Mouse (Mus musculus): ENCODE measurements around the gene Soat2. TPM values are rescaled to one million over a fixed set of nuclear protein-coding genes. Genes with fewer than 3 reads are reported as not detected.

Soat2 gene
- polyA plus RNA-seq, 1 experiment from 2014 or later = not detected

DNA sequence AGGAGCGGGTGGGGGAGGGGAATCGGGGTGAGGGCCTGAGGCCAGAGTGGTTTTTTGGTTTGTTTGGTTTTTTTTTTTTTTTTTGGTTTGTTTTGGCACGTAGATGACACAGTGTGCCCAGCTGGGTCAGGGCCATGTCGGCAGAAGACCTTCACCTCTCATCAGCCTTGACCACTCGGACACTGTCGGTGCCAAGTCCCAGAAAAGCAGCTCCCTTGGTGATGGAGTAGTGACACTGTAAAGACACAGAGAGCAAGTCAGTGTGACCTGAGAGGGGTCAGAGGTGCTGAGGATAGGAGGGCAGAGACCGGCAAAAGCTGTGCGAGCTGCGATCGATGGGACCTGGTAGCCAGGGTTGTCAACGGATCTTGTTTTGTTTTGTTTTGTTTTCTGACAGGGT, 35.9 kb downstream of the Soat2 start:
- Histone ChIP-seq H3K9me3 (no peaks in the 10 kb centered on the region), H3K27ac (no peak overlapping the region), H3K27me3 (no peaks in the 10 kb centered on the region), H3K36me3 (peaks cover 36% of the 10 kb centered on the region), H3K4me2 (no peak overlapping the region), H3K9ac (no peak overlapping the region), H3K4me1 (replicated peaks) (no peaks in the 10 kb centered on the region), H3K4me3 (no peak overlapping the region)
- no peak for ATAC-seq (ENCODE audit: low FRiP score)
- WGBS = 85% methylated on average over 11 of the region's 11 CpGs

DNA sequence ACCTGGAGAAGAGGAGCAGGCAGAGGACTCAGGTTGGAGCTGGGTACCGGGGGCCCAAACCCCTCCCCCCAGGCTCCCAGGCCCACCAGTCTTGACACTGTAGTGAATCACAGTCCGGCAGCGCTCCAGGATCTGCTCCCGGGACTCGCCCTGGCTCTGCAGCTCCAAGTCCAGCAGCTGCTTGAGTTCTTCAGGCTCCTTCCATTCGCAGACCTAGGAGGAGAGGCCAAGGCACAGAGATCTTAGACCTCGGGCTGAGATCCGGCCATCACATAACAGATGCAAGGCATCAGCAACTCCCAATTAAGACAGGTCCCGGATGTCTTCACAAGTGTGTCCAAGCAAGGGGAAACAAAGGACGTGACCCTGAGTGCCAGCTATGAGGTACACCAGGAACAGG, 37.8 kb downstream of the Soat2 start:
- no peak overlapping the region for H3K27ac ChIP-seq
- H3K4me3 ChIP-seq = no peak overlapping the region
- 92% methylated on average over 10 of the region's 10 CpGs for WGBS
- H3K4me2 ChIP-seq = no peak overlapping the region
- H3K27me3 ChIP-seq = no peaks in the 10 kb centered on the region
- H3K9ac ChIP-seq = no peak overlapping the region
- no peaks in the 10 kb centered on the region for H3K4me1 ChIP-seq (replicated peaks)
- H3K9me3 ChIP-seq = no peaks in the 10 kb centered on the region
- peaks cover 36% of the 10 kb centered on the region for H3K36me3 ChIP-seq
- no peak for ATAC-seq (ENCODE audit: low FRiP score)

GRCm38 (mm10) chr15:102188883-102189282, 38.6 kb downstream of the Soat2 start:
- no peaks in the 10 kb centered on the region for H3K4me1 ChIP-seq (replicated peaks)
- H3K27me3 ChIP-seq = no peaks in the 10 kb centered on the region
- no peak overlapping the region for H3K4me3 ChIP-seq
- 61% methylated on average over 6 of the region's 6 CpGs for WGBS
- H3K9ac ChIP-seq = no peak overlapping the region; the same call in 1 of the 2 replicates
- H3K27ac ChIP-seq = no peak overlapping the region
- H3K4me2 ChIP-seq = no peak overlapping the region
- peaks cover 30% of the 10 kb centered on the region for H3K36me3 ChIP-seq
- H3K9me3 ChIP-seq = no peaks in the 10 kb centered on the region
- no peak for ATAC-seq (ENCODE audit: low FRiP score)

- H3K4me3 ChIP-seq = no peak overlapping the region
- H3K4me2 ChIP-seq = no peak overlapping the region
- WGBS = 79% methylated on average over 7 of the region's 7 CpGs
- no peak for ATAC-seq (ENCODE audit: low FRiP score)
- no peaks in the 10 kb centered on the region for H3K4me1 ChIP-seq (replicated peaks)
- H3K9ac ChIP-seq = no peak overlapping the region
- no peak overlapping the region for H3K27ac ChIP-seq
- no peaks in the 10 kb centered on the region for H3K9me3 ChIP-seq
- H3K36me3 ChIP-seq = 0 out of 2 replicates have a peak, but pooled peaks cover 7% of the 10 kb centered on the region
- no peaks in the 10 kb centered on the region for H3K27me3 ChIP-seq
These were observed 41.4 kb downstream of the Soat2 start for GRCm38 (mm10) chr15:102191699-102192098.

DNA sequence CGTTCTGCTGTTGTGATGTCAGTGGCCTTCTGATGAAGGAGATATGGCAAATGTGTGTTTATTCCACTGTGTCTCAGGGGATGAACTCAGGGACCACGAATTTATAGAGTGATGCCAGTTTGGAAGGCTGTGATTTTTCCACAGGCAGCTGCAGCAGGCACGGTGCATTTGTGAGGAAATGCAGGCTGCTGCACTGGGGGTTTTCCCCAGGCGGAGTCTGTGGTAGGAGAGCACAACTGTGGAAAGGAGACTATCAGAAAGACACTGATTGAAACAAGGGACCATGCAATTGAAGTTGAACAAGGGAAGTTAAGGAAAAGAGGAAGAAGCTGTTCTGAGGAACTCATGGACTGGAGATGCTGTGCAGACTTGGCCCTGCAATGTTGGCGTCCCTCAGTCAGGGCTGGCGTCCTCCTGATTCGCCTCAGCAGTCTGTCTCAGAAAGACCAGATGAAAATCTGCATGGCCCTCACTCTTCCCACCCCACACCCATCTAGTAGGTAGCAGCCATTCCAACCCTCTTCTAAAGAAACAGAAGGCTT, 42.0 kb downstream of the Soat2 start:
- Histone ChIP-seq H3K27me3 (no peaks in the 10 kb centered on the region), H3K4me2 (no peak overlapping the region), H3K4me3 (no peak overlapping the region), H3K4me1 (replicated peaks) (no peaks in the 10 kb centered on the region), H3K36me3 (0 out of 2 replicates have a peak, but pooled peaks cover 4% of the 10 kb centered on the region), H3K9ac (peak overlapping the region; percentile 40), H3K27ac (no peak overlapping the region), H3K9me3 (no peaks in the 10 kb centered on the region)
- no peak for ATAC-seq (ENCODE audit: low FRiP score)
- WGBS = 80% methylated on average over 7 of the region's 7 CpGs

DNA sequence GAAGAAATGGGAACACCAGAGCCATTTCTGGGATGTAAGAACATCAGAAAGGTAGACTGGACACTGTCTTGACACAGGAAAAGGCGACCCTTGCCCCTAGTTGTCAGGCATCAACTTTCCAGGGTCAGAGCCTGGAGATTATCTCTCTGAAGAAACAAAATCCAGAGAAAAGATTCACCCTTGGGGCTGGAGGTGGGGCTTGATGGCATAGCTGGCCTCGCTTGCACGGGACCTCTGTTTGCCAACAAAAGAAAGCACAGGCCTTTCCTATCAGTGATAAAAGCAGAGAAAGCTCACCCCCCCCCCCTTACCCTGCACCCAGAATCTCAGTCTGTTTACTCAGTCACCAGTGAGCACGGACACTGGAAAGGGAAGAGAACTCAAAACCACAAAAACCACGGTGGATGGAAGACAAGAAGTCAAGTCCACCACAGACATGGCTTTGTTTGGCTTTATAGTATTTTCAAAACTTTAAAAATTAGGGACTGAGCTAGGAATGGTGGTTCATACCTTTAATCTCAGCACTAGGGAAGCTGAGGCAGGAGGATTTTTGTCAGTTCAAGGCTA, 42.6 kb downstream of the Soat2 start:
- Histone ChIP-seq H3K9me3 (no peaks in the 10 kb centered on the region), H3K4me1 (replicated peaks) (no peaks in the 10 kb centered on the region), H3K9ac (no peak overlapping the region), H3K4me3 (no peak overlapping the region), H3K27me3 (no peaks in the 10 kb centered on the region), H3K4me2 (no peak overlapping the region), H3K36me3 (no peaks in the 10 kb centered on the region), H3K27ac (no peak overlapping the region)
- 67% methylated on average over 5 of the region's 5 CpGs for WGBS
- ATAC-seq (ENCODE audit: low FRiP score) = no peak

- Histone ChIP-seq H3K27me3 (no peaks in the 10 kb centered on the region), H3K9ac (no peak overlapping the region), H3K4me3 (no peak overlapping the region), H3K4me2 (no peak overlapping the region), H3K9me3 (no peaks in the 10 kb centered on the region), H3K36me3 (no peaks in the 10 kb centered on the region), H3K4me1 (replicated peaks) (no peaks in the 10 kb centered on the region), H3K27ac (no peak overlapping the region)
- 88% methylated on average over 4 of the region's 4 CpGs for WGBS
- ATAC-seq (ENCODE audit: low FRiP score) = no peak
These were observed 43.3 kb downstream of the Soat2 start for GRCm38 (mm10) chr15:102193652-102194051.

DNA sequence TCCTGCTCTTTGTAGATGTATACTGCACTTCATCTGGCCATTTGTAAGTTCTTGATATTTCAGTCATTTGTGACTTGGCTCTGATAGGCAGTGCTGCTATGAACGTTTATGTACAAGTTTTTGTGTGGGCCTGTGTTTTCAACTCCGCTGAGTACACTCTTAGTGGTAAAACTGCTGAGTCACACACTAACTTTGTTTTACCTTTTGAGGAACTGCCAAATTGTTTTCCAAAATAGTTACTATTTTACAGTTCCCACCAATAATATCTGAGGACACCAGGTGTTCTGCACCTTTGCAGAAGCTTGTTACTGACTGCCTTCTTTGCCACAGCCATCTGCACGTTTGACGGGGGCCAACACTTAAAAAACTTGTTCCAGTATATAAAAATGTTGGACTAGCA, 44.1 kb downstream of the Soat2 start:
- Histone ChIP-seq H3K4me2 (no peak overlapping the region), H3K9me3 (no peaks in the 10 kb centered on the region), H3K4me1 (replicated peaks) (0 out of 2 replicates have a peak, but pooled peaks cover 4% of the 10 kb centered on the region), H3K4me3 (no peak overlapping the region), H3K27ac (no peak overlapping the region), H3K36me3 (no peaks in the 10 kb centered on the region), H3K9ac (no peak overlapping the region), H3K27me3 (no peaks in the 10 kb centered on the region)
- 85% methylated on average over 4 of the region's 4 CpGs for WGBS
- no peak for ATAC-seq (ENCODE audit: low FRiP score)

DNA sequence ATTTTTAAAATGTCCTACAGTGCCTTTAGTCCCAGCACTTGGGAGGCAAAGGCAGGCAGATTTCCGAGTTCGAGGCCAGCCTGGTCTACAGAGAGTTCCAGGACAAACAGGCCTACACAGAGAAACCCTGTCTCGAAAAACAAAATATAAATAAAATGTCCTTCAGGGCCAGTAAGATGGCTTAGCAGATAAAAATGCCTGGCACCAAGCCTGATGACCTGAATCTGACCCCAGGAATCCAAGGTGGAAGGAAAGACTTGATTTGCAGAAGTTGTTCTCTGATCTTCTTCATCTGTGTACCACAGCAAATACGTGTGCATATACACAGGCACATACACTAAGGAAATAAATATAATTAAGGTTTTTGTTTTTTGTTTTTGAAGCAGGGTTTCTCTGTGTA, 45.0 kb downstream of the Soat2 start:
- Histone ChIP-seq H3K4me1 (replicated peaks) (0 out of 2 replicates have a peak, but pooled peaks cover 4% of the 10 kb centered on the region), H3K4me2 (no peak overlapping the region), H3K27ac (no peak overlapping the region), H3K4me3 (no peak overlapping the region), H3K36me3 (no peaks in the 10 kb centered on the region), H3K9ac (no peak overlapping the region), H3K27me3 (no peaks in the 10 kb centered on the region), H3K9me3 (no peaks in the 10 kb centered on the region)
- WGBS = 90% methylated on average over 4 of the region's 4 CpGs
- ATAC-seq (ENCODE audit: low FRiP score) = no peak

GRCm38 (mm10) chr15:102198841-102199240, 48.5 kb downstream of the Soat2 start:
- H3K4me1 ChIP-seq (replicated peaks) = peaks cover 15% of the 10 kb centered on the region
- no peak overlapping the region for H3K4me2 ChIP-seq
- ATAC-seq (ENCODE audit: low FRiP score) = no peak
- no peaks in the 10 kb centered on the region for H3K36me3 ChIP-seq
- H3K27me3 ChIP-seq = no peaks in the 10 kb centered on the region
- WGBS = 75% methylated on average over 4 of the region's 4 CpGs
- no peaks in the 10 kb centered on the region for H3K9me3 ChIP-seq
- H3K4me3 ChIP-seq = no peak overlapping the region
- H3K9ac ChIP-seq = no peak overlapping the region
- no peak overlapping the region for H3K27ac ChIP-seq

DNA sequence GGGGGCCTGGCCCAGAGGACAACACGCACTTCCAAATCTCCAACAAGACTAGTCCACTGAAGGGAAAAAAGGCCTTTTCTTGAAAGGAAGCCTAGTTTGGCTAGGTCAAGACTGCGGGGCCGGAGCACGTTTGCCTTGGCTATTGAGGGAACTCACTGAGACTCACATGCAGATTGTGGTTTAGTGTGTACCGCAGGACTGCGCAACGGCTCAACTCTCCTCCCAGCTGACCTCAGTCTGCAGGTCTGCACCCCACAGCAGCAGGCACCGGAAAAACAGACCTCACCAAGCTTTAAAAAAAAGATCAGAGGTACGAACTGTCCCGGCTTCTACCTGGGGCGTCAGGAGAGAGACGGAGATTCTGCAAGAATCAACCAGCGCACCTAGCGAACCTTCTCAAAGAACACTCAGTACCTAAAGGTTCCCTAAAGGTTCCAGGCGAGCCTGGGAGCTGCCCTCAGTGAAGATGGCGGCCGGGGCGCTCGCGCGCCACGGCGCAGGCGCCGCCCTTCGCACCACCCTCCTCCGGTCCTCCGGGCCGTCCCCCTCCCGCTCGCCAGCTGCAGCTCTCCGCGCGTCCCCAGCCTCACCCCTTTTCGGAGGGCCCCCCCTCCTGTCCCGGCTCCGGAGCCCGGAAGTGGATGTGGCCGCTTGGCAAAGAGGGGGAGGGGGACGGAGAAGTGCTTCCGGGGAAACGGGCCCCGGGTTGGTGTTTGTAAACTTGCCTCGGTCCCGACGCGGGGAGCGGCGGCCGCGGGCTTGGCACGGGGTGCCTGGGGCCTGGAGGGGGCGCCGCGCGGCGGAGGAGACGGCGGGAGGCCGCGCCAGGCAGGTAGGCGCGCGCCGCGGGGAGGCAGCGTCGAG, 52.9 kb downstream of the Soat2 start, which contains the start of gene Zfp740:
Gene Zfp740, plus strand, starts transcription at position 279 of the 864 bp plus-strand sequence.
- no peaks in the 10 kb centered on the region for H3K9me3 ChIP-seq
- H3K9ac ChIP-seq = peak within 1 kb of the TSS; percentile 87
- peaks cover 26% of the 10 kb centered on the region for H3K36me3 ChIP-seq
- H3K4me3 ChIP-seq = peak within 1 kb of the TSS; percentile 72
- peaks cover 53% of the 10 kb centered on the region for H3K4me1 ChIP-seq (replicated peaks)
- H3K27me3 ChIP-seq = no peaks in the 10 kb centered on the region
- peak within 1 kb of the TSS; percentile 79 for H3K4me2 ChIP-seq
- ATAC-seq (ENCODE audit: low FRiP score) = peak; percentile 95
- H3K27ac ChIP-seq = peak within 1 kb of the TSS; percentile 98
- under 1% methylated on average over 46 of the region's 68 CpGs for WGBS

GRCm38 (mm10) chr15:102203835-102204381, 53.6 kb downstream of the Soat2 start:
- peak overlapping the region; percentile 79 for H3K4me2 ChIP-seq
- peak overlapping the region; percentile 87 for H3K9ac ChIP-seq
- ATAC-seq (ENCODE audit: low FRiP score) = peak; percentile 52
- H3K4me3 ChIP-seq = peak overlapping the region; percentile 72
- H3K9me3 ChIP-seq = no peaks in the 10 kb centered on the region
- H3K27ac ChIP-seq = peak overlapping the region; percentile 98
- no peaks in the 10 kb centered on the region for H3K27me3 ChIP-seq
- H3K36me3 ChIP-seq = peaks cover 33% of the 10 kb centered on the region
- H3K4me1 ChIP-seq (replicated peaks) = peaks cover 51% of the 10 kb centered on the region
- WGBS = 0% methylated on average over 21 of the region's 72 CpGs

Measured in hindbrain, embryonic 13.5 days (tissue).